In the genomic region with DNA sequence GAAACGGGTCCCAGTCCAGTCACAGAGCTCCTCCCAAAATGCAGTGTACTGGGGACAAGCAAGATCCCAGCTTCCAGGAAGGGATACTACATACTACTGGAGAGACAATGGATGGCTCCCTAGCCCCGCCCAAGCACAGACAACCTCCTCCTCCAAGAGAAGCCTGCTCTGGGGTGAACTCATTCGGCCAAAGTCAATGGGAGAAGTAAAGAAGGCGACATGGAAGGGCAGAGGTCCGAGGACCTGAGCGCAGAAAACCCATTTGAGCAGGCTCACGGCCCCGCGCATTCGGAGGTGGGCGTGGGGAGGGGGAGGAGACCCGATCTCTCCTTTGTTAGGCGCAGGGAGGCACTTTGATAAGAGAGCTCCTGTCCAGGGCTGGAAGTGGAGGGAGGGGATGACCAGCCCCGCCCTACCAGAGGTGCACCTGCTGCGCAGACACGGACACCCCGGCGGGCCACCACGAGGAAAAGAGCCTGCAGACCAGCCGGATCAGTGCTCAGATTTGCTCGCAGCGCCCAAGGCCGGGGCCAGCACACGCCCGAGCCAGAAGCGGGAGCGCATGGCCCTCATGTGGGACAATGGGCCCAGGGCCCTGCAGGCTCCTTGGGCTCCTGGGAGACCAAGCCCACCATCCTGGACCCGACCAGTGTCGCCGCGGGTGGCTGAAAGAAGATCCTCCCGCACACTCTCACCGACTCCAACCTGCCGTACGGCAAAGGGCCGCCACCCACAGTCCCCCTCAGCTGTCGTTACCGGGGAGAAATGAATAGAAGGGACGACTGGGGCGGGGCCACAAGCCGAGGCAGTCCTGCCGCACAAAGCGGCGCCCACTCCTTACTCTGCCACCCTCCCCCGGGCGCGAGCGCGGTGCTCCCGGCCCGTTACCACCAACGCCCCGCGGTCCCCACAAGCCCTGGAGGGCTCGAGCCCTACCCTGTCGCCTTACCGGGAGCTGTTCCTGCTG, we compare ENCODE assay signal across 1 mouse cellular context.
TF ChIP-seq lines count a peak whose summit lies in the region.

No protein-coding gene starts in this region.

TF ChIP-seq in C2C12, 6 proteins besides CTCF, POLR2A, EP300 and RAD21 (continued from another document):
- TF ChIP-seq USF1 (IDR thresholded peaks at IDR 0.05; ENCODE audit: low read depth) (no peak), MAX (IDR thresholded peaks at IDR 0.05) (no peak), MYOG (IDR thresholded peaks at IDR 0.05; ENCODE audit: control insufficient read depth, extremely low read depth, insufficient read length) (no peak), CEBPB (IDR thresholded peaks at IDR 0.05; ENCODE audit: low read depth) (no peak), FOSL1 (IDR thresholded peaks at IDR 0.05; ENCODE audit: insufficient read depth, low read length, poor library complexity, severe bottlenecking) (no peak)
